Mouse (Mus musculus) ovary, postnatal 10 days (tissue): ENCODE results near the gene Alkbh4.

ENCODE experiments used
- DNase-seq: peaks from one replicate; pipeline ENCODE4 v3.0.0; 2022; ENCODE audit warnings: low spot score

Alkbh4 gene

GRCm38 (mm10) chr5:136182049-136182448, 46.1 kb downstream of the Alkbh4 start:
- DNase-seq: no peak

GRCm38 (mm10) chr5:136182830-136183229, 46.9 kb downstream of the Alkbh4 start:
- DNase-seq: no peak

GRCm38 (mm10) chr5:136183766-136184165, 47.8 kb downstream of the Alkbh4 start:
- no peak for DNase-seq

- no peak for DNase-seq
Measured at GRCm38 (mm10) chr5:136186723-136187122, 50.8 kb downstream of the Alkbh4 start.
